Mouse (Mus musculus) lung, embryonic 14.5 days (tissue): ENCODE measurements at regions not wholly inside any gene's neighbourhood (a gene's known extent, or its start where the extent isn't known, plus 50 kb on each side); places are given as distances from the start of the nearest gene placed in this dataset.

ENCODE experiments used
- ATAC-seq: fragments of 200-750 bp; cut with Nextera tagmentation; 2 replicates; pipeline ENCODE4 v1.8.0; 2017; ENCODE audit warnings: mild to moderate bottlenecking, moderate TSS enrichment, moderate library complexity; ENCODE audit not compliant: insufficient read depth
- DNase-seq: peaks from one replicate; pipeline ENCODE4 v3.0.0-alpha.2; 2015
- H3K27ac ChIP-seq: fragments of 300-500 bp; sonication (generic); 2 replicates; pipeline ENCODE4 v1.5.1; 2014; ENCODE audit warnings: low read depth, mild to moderate bottlenecking, moderate library complexity
- H3K27me3 ChIP-seq: fragments of 300-500 bp; sonication (generic); 2 replicates; pipeline ENCODE4 v1.6.1; 2014; ENCODE audit warnings: low read length, control low read depth; ENCODE audit not compliant: insufficient read depth
- H3K36me3 ChIP-seq: fragments of 300-500 bp; sonication (generic); 2 replicates; pipeline ENCODE4 v1.6.1; 2014; ENCODE audit warnings: control low read depth; ENCODE audit not compliant: insufficient read depth
- H3K4me1 ChIP-seq: fragments of 300-500 bp; sonication (generic); 2 replicates; pipeline ENCODE4 v1.6.1; 2014; ENCODE audit warnings: antibody characterized with exemption, control low read depth; ENCODE audit not compliant: insufficient read depth
- H3K4me2 ChIP-seq: fragments of 300-500 bp; sonication (generic); 2 replicates; pipeline ENCODE4 v1.6.1; 2014; ENCODE audit warnings: mild to moderate bottlenecking
- H3K4me3 ChIP-seq: fragments of 300-500 bp; sonication (generic); 2 replicates; pipeline ENCODE4 v1.5.1; 2014; ENCODE audit warnings: low read depth, low read length
- H3K9ac ChIP-seq: fragments of 300-500 bp; sonication (generic); 2 replicates; pipeline ENCODE4 v1.6.1; 2014
- H3K9me3 ChIP-seq: fragments of 300-500 bp; sonication (generic); 2 replicates; pipeline ENCODE4 v1.6.1; 2016; ENCODE audit warnings: low read depth, low read length, control low read depth
- CTCF ChIP-seq: IDR thresholded peaks from 2 replicates; pipeline ENCODE4 v1.5.1; 2016; ENCODE audit warnings: antibody characterized with exemption, low read depth
- WGBS: fragments of 180-500 bp; shearing (Covaris S2); extraction: QIAGEN DNeasy Blood & Tissue Kit; methylation state at CpG from one replicate; pipeline ENCODE4 v1.1.7; 2014; 5-methylcytosine and 5-hydroxymethylcytosine counted together

DNA sequence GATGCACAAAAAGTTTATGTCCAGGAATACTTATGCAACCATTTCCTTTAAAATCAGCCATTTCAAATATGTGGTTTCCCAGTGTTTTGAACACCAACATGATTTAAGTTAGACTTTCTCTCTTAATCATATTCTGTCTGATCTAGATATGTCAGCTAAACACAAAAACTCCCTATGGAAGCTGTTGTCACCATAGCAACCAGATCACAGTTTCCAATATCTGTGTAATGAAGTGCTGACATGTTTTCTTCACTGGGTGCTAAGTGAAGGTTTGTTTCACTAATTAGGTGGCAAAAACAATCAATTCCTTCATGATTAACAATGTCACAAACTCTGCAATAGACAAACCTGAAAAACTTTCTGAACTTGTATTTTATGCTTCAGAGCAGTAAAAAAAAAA is 615.9 kb upstream of the Ccng1 start:
- Histone ChIP-seq H3K4me1 (no peaks in the 10 kb centered on the region), H3K27me3 (no peaks in the 10 kb centered on the region), H3K9ac (no peak overlapping the region), H3K9me3 (no peaks in the 10 kb centered on the region), H3K27ac (no peak overlapping the region), H3K4me2 (no peak overlapping the region), H3K36me3 (no peaks in the 10 kb centered on the region), H3K4me3 (no peak overlapping the region)
- ATAC-seq (no peak), DNase-seq (peak; percentile 28)
- no peak for TF ChIP-seq CTCF

DNA sequence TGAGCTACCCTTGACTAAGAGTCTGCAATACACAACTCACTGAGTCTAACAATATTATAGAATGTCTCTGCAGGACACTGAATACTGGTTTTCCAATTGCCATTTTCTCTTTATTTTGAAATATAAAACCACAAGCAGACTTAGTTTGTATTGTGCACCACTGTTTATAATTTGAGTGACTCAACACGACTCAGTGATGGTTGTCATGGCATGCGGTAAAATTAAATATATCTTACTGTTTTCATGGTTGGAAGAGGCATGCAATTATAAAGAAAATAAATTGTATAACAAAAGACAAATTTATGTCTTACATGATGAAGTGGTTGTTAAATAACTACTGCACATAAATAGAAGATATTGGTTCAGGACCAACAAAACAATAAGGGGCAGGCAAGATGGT is 586.0 kb upstream of the Ccng1 start:
- no peaks in the 10 kb centered on the region for H3K27me3 ChIP-seq
- H3K36me3 ChIP-seq, result no peaks in the 10 kb centered on the region
- no peaks in the 10 kb centered on the region for H3K9me3 ChIP-seq
- ATAC-seq (no peak), DNase-seq (no peak)
- H3K9ac ChIP-seq, result no peak overlapping the region
- no peak overlapping the region for H3K4me2 ChIP-seq
- H3K4me1 ChIP-seq, result no peaks in the 10 kb centered on the region
- H3K27ac ChIP-seq, result no peak overlapping the region
- no peak for TF ChIP-seq CTCF
- WGBS, result 53% methylated on average over 2 of the region's 2 CpGs
- H3K4me3 ChIP-seq, result no peak overlapping the region

DNA sequence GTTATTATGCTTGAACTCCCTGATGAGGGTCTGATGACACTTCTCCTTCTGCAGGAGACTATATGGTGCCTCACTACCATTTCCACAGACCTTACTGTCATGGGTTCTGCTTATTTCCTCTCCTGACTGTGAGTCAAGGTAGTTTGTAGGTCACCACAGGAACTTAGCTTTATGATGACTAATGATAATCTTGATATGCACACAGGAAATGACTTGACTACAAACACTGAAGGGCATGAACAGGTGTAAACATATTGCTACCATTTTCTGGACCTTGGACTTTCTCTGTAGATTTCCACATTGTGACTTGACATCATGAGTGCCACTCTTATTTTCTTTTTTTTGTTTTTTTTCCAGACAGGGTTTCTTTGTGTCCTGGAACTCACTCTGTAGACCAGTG is 585.3 kb upstream of the Ccng1 start:
- no peak for ATAC-seq
- TF ChIP-seq CTCF, result no peak
- no peak overlapping the region for H3K4me3 ChIP-seq
- H3K27ac ChIP-seq, result no peak overlapping the region
- no peaks in the 10 kb centered on the region for H3K36me3 ChIP-seq
- H3K27me3 ChIP-seq, result no peaks in the 10 kb centered on the region
- no peaks in the 10 kb centered on the region for H3K4me1 ChIP-seq
- no peaks in the 10 kb centered on the region for H3K9me3 ChIP-seq
- no peak overlapping the region for H3K9ac ChIP-seq
- no peak for DNase-seq
- no peak overlapping the region for H3K4me2 ChIP-seq

DNA sequence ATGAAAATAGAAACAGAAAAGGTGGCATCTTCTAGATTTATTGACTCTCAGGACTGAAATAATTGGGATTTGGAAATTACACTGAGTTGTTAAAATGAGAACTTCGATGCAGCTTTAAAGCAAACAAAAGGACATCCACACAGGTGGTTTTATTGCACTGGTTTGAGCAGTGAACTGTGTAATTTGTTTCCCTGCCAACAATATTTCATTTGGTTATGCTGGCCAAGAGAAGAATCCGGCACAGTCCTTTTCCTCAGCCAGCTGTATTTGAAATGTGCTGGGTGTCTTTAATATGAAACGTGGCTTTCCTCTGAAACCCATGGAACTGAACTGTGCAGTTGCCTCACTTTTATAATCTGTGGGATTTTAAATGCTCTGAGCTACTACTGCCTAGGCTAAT is 582.0 kb upstream of the Ccng1 start:
- WGBS, result 49% methylated on average over 3 of the region's 3 CpGs
- no peak for TF ChIP-seq CTCF
- H3K4me2 ChIP-seq, result no peak overlapping the region
- H3K27me3 ChIP-seq, result no peaks in the 10 kb centered on the region
- no peak overlapping the region for H3K4me3 ChIP-seq
- H3K27ac ChIP-seq, result no peak overlapping the region
- H3K9me3 ChIP-seq, result no peaks in the 10 kb centered on the region
- DNase-seq (peak; percentile 1), ATAC-seq (no peak)
- H3K36me3 ChIP-seq, result no peaks in the 10 kb centered on the region
- no peak overlapping the region for H3K9ac ChIP-seq
- no peaks in the 10 kb centered on the region for H3K4me1 ChIP-seq

DNA sequence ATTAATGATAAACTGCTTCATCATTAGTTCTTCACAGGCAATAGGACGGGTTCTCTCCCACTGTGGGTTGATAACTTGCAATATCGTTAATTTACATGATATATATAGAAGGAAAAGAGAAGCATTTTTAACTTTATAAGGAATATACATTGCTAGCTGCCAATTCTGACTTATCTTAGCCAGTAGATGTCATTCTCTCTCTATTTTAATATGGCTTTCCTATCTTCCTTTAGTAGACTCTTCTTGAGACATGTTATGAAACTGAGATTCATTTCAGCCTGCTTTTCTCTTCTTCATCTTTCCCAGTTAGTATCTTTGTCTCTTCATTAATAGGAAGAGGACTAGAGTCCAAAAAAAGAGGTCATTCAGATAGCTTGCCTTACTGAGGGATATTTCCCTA is 578.6 kb upstream of the Ccng1 start:
- no peak overlapping the region for H3K4me2 ChIP-seq
- TF ChIP-seq CTCF, result no peak

More for the DNA sequence above, 578.6 kb upstream of the Ccng1 start:
- no peaks in the 10 kb centered on the region for H3K36me3 ChIP-seq
- DNase-seq, result no peak
- WGBS, result 61% methylated on average over 2 of the region's 2 CpGs
- no peaks in the 10 kb centered on the region for H3K27me3 ChIP-seq
- no peaks in the 10 kb centered on the region for H3K9me3 ChIP-seq
- no peaks in the 10 kb centered on the region for H3K4me1 ChIP-seq
- H3K27ac ChIP-seq, result no peak overlapping the region
- H3K4me3 ChIP-seq, result no peak overlapping the region
- H3K9ac ChIP-seq, result no peak overlapping the region
- ATAC-seq, result no peak
